Mouse (Mus musculus): ENCODE results near the gene Hmx1.
A peak's percentile ranks its signal among the peaks of the same experiment; 100 is the strongest.

The Hmx1 gene

GRCm38 (mm10) chr5:35388491-35389111, at the start of gene Hmx1:
Gene Hmx1, plus strand, starts transcription at chr5:35389108.
- no peak for DNase-seq (ENCODE audit: low read depth, low spot score)

GRCm38 (mm10) chr5:35345084-35345483, 43.8 kb upstream of the Hmx1 start:
- no peak for DNase-seq (ENCODE audit: low read depth, low spot score)

GRCm38 (mm10) chr5:35348794-35349193, 40.1 kb upstream of the Hmx1 start:
- DNase-seq (ENCODE audit: low read depth, low spot score): peak; percentile 73

- DNase-seq (ENCODE audit: low read depth, low spot score): no peak
These were observed 31.1 kb upstream of the Hmx1 start for GRCm38 (mm10) chr5:35357544-35358440.

GRCm38 (mm10) chr5:35361570-35362284, 27.2 kb upstream of the Hmx1 start:
- DNase-seq (ENCODE audit: low read depth, low spot score): peak; percentile 86

GRCm38 (mm10) chr5:35366241-35367032, 22.5 kb upstream of the Hmx1 start:
- DNase-seq (ENCODE audit: low read depth, low spot score): no peak

- no peak for DNase-seq (ENCODE audit: low read depth, low spot score)
These were observed 20.0 kb upstream of the Hmx1 start for GRCm38 (mm10) chr5:35368916-35369315.

GRCm38 (mm10) chr5:35379066-35379465, 9.8 kb upstream of the Hmx1 start:
- peak; percentile 45 for DNase-seq (ENCODE audit: low read depth, low spot score)

- DNase-seq (ENCODE audit: low read depth, low spot score): peak; percentile 24
These were observed 9.1 kb upstream of the Hmx1 start for GRCm38 (mm10) chr5:35379815-35380214.

GRCm38 (mm10) chr5:35387834-35388490, 946 bp upstream of the Hmx1 start:
- DNase-seq (ENCODE audit: low read depth, low spot score): no peak

- no peak for DNase-seq (ENCODE audit: low read depth, low spot score)
These were observed 533 bp downstream of the Hmx1 start for GRCm38 (mm10) chr5:35389441-35389840.

- DNase-seq (ENCODE audit: low read depth, low spot score): no peak
These were observed 1.0 kb downstream of the Hmx1 start for GRCm38 (mm10) chr5:35389915-35390314.

- no peak for DNase-seq (ENCODE audit: low read depth, low spot score)
These were observed 2.1 kb downstream of the Hmx1 start for GRCm38 (mm10) chr5:35390848-35391655.

GRCm38 (mm10) chr5:35391656-35392333, 2.9 kb downstream of the Hmx1 start:
- no peak for DNase-seq (ENCODE audit: low read depth, low spot score)

- no peak for DNase-seq (ENCODE audit: low read depth, low spot score)
These were observed 3.4 kb downstream of the Hmx1 start for GRCm38 (mm10) chr5:35392334-35392695.

- no peak for DNase-seq (ENCODE audit: low read depth, low spot score)
These were observed 6.9 kb downstream of the Hmx1 start for GRCm38 (mm10) chr5:35395566-35396440.

GRCm38 (mm10) chr5:35396976-35397641, 8.2 kb downstream of the Hmx1 start:
- DNase-seq (ENCODE audit: low read depth, low spot score): no peak

Measured in A20 (cell line).